Mouse (Mus musculus) megakaryocyte, adult 5-6 weeks (primary cell): ENCODE data around the gene Traf3ip2. TPM values are rescaled to one million over a fixed set of nuclear protein-coding genes. Genes with fewer than 3 reads are reported as not detected.

ENCODE experiments used
- ATAC-seq: 2 replicates; pipeline ENCODE4 v1.8.0; 2016; ENCODE audit warnings: mild to moderate bottlenecking, inconsistent platforms; ENCODE audit not compliant: poor library complexity, severe bottlenecking
- total RNA-seq, 2 experiments: library from RNA; stranded (forward) in 1 of 2; stranded (reverse) in 1 of 2; fragments of 153-499, 151-499 nt in 1 of 2; fragments of 221-1000, 200-1000 nt in 1 of 2; gene quantifications; 2 replicates each; pipeline versions ENCODE4 v1.2.3 to v1.2.4; 2015 to 2017

Gene Traf3ip2
- total RNA-seq, 2 experiments from 2014 or later: 2.9 to 8.8 TPM

DNA sequence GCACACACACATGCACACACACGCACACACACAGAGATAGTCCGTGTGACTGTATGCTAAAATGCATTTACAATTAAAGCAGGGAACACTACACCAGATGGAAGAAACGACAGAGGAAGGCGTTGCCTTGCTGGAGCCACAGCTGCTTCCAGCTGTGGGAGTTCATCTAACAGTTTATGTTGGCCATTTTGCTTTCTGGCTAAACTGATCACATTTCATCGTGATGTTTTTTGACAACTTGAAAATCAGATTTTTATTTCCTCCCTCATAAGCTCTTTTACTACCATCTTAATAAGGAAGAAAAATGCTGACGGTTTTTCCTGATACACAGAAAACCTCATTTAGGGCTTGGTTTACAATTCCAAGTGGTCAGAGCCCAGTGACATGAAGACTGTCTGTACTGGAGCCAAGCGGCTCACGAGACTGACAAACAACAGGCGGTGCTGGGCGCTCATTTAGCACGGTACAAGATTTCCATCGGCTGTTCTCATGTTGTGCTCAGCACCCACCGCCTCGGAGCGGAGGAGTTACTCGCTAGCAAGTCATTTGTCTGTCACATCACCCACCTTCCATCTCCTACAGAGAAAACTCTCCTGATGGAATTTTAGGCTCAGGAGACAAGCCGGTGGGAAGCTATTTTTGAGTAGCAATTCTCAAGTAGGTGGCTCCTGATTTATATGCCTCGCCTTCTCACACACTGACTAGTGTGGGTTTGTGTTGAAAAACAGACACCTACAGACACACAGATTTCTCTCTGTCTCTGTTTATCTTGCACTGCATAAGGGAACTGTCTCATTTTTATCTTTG, 17.2 kb downstream of the Traf3ip2 start:
- ATAC-seq: no peak

DNA sequence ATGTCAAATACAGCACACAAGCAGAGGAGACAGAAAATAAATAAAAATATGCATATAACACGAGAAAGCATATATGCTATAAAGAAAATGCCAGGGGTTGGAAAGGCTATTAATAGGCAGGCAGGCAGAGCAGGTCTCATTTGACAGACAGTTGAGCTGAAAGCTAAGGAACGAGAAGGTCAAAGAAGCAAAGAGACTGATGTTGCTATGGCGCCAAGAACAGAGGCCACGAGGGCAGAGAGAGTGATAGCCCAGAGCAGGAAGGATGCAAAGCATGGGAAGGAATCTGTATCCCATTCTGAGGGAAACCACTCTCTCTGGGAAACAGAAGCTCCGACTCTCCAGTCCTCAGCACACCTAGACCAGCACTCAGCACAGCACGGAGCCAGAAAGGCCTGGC, 18.1 kb downstream of the Traf3ip2 start:
- no peak for ATAC-seq

DNA sequence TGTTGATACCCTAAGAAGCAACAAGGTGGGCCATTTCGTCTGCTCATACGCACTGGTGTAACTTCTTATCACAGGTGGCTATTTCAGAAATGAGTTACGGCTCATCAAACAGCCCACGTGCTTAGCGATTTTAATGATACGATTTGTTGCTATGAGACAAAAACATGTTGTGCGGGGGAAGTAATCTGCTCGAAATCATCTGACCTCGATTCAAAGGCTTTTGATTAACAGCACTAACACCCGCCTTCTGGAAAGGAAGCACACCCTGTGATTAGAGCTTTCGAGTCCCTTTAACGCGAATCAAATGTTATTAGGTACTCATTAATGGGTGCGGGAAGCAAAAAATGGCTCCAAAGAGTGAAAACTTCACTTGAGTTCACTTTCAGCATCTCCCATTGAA, 18.9 kb downstream of the Traf3ip2 start:
- no peak for ATAC-seq

DNA sequence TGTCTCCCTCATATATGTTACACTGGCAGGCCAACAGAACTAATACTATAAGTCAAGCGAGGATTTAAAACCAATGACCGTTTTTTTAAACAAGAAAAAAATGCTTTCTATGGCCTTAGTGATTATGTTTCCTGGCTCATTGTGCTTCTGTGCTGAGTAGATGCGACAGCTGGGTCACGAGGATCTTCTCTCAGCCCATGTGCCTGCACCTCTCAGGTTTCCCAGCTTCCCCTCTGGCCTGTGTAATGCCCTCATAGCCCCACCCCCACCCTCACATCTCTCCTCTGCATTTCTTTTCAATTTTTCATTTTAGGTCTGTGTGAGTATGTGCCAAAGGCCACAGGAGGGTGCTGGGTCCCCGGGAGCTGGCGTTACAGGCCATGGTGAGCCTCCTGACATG, 20.6 kb downstream of the Traf3ip2 start:
- no peak for ATAC-seq

DNA sequence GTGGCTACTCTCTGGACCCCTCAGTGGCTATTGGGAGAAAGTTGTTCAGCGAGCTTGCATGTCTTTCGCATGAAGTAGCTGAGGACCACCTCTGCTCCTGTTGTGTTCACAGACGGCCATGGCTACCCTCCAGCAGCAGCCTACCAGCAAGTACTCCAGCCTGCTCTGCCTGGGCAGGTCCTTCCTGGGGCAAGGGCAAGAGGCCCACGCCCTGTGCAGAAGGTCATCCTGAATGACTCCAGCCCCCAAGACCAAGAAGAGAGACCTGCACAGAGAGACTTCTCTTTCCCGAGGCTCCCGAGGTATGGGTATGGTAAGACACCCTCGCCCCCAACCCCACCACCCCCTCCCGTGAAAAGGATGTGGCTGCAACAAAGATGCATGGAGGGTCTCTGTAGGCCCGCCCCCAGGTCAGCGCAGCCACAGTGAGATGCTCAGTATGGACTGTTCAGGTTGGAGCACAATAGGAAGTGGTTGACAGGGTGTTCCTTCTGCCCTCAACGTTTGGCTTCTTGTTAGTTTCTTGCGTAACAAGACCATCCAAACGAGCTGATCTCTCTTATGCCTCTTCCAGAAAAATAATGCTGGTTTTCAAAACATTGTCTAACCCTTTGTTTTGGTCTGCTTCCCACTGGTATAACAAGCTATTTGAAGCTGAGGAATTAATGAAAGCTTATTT, 21.8 kb downstream of the Traf3ip2 start:
- no peak for ATAC-seq

DNA sequence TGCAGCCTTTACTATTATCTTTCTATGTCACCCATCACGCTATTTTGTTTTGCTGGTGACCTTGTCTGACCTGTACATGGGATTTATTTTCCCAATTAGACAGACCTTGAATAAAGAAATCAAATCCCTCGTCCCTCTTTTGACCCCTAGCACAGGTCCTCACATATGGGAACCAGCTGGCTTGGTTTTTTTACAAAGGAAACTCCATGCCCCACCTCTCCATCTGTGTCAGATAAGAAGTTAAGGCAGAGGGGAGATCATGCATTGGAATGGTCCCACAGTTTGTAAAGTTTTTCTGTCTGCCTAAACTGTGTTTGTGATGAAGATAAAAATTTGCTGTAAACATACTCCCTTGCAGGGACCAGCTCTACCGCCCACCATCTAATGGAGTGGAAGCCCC, 26.1 kb downstream of the Traf3ip2 start:
- ATAC-seq: no peak

DNA sequence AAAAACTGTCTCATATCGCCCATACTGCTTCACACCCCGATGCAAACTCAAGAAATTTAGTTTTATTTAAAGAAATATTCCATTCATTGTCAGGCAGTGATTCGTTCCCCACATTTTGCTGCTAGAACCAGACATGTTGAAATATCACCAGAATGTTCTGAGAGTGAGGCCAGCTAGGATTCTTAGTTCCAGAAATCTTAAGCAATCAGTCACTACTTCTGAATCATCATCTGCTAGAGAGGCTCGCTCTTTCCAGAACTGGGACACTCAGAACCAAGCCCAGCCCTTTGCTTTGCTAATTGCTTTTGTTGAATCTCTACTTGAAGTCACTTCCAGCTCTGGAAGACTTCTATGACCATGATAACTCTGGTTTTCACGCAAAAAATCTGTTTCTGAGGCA, 27.0 kb downstream of the Traf3ip2 start:
- no peak for ATAC-seq

DNA sequence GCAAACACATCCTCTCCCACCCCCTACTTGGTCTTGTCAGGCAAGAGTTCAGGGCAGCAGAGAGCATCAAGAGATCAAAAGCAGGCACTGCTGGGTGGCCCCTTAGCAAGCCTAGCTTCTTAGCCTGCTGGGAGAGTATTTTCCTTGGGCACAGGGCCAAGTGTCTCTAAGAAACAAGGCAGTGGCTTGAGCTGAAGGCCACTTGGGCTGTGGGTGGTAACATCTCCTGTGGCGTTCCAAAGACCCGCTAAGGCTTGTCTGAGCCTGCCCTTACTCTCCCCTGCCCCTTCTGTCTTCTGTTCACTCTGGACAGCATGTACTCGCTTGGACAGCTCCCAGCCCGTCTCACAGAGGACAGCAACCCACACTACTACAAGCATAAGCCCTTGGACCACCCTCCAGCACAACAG, 28.1 kb downstream of the Traf3ip2 start:
- no peak for ATAC-seq

DNA sequence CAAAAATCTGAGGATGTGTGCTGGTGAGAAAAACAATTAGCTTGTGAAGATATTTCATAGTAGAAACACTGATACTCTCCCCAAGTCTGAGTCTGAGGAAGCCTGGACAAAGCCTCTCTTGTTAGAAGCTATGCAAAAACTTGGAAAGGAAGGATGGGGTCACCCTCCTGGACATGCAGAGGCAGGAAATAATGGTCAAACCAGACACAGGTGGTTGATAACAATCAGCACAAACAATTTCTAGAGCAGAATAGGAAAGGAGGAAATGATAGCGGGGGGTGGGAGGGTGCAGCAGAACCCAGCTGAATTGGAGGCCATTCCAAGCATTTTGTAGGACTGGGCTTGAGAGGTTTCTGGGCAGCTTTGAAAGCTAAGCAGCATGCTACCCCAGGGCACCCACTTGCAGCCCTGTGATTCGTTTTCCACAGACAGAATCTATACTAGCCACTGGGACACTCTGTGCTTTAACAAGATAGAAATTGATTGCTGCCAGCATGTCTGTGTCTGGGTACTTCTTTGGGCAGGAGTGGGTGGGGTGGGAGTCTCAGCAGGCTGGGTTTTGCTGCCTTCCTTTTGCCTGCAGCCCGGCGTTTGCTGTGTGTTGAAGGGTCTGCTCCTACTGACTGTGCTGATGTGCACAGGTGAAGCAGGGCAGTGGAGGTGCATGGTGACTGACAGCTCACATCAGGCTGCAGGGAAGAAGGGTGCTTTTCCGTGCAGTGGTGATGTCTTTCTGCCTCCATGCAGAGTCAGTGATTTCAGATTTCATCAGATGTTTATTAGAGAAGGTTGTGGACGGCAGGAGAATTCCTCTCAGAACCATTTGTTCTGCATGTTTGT, 33.3 kb downstream of the Traf3ip2 start:
- no peak for ATAC-seq

DNA sequence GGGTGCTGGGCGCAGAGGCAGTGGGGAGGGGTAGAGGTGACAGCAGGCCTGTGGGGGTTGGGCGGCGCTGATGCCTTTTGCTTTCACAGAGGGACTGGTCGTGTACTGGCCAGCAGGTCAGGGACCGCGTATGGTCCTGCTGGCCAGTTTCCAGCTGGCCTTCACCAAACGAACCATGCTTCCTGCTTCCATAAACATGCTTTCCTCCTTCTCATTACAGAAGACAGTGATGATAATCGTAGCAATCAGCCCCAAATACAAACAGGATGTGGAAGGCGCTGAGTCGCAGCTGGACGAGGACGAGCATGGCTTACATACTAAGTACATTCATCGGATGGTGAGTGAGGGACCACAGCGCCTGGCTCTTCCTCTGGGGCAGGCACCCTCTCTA, 33.9 kb downstream of the Traf3ip2 start:
- ATAC-seq: no peak

DNA sequence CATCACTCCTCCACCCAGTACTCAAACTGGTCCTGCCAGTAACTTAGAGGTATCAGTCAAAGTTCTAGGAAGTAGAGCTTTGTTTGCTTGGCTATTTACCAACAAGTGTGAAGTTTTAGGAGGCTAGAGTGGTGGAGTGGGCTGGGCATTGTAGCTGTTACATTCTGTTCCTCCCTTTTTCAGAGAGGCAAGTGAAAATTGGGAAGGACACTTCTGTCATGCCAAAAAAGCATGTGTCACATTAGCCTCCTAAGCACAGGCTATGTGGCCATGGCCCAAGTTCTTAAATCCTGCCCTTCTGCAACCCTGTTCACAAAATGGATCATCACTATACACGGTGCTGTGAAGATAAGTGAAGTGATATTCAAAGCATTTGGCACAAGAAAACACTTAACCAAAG, 34.4 kb downstream of the Traf3ip2 start:
- no peak for ATAC-seq

DNA sequence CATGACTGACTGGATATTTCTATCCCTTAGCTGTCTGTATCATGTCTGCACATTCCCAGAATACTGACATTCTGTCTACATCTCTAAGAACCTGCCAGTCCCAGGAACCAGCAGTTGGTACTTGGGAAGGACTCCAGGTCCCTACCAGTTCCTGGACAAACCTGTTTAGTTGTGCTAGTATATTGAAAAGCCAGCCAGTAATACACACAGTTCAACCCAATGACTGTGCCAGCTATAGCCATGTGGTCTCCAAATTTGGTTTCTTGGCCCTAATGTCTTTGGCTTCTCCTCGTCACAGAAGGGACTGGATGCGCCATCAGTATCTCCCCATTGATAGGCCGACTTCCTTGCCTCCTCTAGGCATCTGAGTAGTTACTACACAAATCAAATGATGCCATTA, 35.5 kb downstream of the Traf3ip2 start:
- ATAC-seq: no peak

DNA sequence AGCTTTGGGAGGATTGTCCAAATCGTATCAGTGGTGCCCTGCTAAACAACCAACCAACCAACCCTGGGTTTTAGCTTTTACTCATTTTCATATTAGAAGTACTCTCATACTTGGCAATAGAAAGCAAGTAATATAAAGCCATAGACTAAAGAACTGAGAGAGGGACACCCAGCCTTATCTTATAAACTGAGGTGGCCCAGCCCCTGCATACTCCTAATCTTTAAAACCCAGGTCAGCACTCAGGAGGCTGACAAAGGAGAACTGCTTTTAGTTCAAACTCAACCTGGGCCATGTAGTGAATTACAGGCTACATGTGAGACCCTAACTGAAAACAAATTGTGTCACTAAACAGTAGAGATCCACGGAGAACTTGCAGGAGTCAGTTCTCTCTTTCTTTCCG, 36.8 kb downstream of the Traf3ip2 start:
- ATAC-seq: no peak

DNA sequence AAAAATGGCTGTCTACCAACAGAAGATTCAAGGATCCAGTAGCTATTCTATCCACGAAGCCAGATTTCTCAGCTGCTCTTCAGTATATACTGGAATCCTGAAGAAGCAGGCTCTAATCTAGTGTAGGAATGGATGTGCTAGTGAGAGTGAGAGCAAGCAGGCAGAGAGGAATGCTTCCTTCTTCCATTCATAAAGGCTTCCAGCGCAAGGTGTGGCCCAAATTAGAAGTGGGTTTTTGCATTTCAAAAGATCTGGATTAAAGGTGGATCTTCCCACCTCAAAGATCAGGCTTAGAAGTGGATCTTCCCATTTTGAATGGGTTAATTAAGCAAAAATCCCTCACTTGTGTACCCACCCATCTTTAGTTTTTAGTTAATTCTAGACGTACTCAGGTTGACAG, 37.6 kb downstream of the Traf3ip2 start:
- ATAC-seq: no peak

DNA sequence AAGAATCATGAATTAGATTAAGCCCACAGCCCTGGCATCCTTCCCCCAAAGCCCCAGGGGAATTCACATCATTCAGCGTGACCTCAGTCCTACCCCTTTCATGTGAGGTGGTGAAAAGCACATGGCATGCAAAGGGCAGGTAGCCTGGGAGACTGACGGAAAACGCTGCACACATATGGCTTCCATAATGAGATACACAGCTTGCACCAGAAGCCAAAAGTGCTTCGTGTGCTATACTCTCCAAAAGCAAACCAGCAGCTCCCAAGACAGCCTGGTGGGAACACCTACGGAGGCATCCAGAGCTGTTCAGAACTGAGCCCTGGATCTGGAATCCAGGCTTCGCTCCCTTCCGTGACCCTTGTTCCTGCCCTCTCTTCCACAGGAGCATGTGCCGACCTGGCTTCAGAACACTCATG, 41.3 kb downstream of the Traf3ip2 start:
- no peak for ATAC-seq

DNA sequence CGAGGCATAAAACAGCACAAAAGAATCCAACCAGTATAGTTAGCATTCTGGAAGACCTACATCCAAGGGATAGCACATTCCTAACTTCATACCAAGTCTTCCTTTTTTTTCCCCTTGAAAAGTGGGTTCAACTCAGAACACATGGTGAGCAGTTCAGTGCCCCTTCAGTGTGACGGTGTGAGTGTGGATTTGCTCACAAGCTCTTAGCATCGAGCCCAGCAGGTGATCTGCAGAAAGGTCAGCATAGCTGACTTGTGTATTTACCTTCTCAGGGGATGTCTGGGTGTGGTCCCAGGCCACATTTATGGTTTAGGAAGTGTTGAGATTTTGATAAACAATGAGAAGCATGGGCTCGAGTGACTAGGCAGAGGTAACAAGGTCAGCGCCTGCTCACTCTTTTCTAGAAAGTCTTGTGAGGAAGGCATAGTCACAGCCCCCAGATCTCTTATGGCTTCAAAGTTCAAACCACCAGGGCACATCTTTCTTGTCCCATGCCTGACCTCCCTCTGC, 46.2 kb downstream of the Traf3ip2 start:
- ATAC-seq: no peak

DNA sequence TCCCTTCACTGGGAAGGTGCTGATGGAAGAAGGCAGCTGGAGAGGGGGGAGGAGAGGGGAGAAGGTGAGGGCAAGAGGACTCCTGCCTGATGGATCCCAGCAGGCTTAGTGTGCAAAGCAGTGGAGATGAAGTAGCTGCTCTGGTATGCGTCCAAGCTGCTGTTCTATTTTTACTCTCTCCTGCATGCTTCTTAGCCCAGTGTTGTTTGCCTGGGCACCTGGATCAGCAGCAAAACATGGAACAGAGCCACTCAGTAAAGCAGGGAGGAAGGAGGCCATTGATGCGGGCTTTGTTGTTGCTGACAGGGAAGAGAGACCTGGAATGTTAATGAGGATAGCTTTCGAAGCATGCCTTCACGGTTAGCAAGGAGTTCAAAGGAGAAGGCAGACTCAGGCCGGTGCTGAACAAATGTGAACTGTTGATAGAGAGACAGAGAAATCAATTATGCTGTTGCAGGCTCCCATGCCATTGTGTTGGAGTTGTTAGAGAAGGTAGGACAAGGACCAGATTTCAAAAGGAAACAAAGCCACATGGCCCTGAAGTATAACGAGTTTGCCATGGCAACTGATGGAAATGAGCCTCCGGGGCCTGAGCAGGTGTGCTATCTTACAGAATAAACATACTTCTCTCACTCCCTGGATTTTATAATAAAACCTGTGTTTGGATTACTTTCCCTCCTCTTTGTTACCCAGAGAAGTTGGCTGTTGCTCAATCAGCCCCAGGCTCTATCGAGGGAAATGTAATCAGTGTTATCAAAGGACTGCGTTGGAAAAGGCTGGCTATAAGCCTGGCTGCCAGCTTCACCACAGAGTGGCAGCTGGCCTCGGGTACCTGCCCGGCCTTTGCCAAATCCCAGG, 46.9 kb downstream of the Traf3ip2 start:
- no peak for ATAC-seq

DNA sequence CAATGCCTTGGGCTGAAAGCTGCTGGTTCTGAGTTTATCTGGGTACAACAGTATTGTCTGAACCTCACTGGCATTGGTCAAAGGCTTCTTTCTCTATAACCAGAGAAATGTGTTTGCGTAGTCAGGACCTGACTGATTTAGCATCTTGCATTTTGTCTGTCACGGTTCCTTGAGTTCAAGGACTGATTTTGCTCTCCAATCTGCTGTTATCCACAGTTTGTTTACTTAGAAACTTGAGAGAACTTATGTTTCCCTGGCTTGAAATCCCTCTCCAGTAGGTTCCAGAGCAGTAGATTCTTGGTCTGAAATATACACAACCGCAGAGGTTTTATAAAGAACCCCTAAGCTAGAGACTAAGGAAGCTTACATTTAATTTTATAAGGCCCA, 47.5 kb downstream of the Traf3ip2 start:
- no peak for ATAC-seq

DNA sequence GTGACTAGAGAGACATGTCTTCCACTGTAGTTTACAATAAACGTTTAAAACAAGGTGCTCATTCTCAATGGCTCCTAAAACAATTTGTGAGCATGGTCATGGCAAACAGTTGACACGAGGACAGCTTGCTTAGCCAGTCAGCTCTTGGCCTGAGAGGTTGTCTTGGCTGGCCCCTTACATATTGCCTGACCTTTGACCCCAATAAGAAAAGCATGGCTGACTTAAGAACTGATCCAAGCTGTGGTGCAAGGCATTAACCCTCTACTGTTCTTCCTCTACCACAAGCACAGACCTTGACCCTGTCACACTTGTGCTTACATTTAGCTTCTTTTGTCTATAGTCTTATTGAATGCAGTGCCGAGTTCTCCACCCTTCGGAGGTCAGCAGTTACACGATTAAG, 48.0 kb downstream of the Traf3ip2 start:
- no peak for ATAC-seq

DNA sequence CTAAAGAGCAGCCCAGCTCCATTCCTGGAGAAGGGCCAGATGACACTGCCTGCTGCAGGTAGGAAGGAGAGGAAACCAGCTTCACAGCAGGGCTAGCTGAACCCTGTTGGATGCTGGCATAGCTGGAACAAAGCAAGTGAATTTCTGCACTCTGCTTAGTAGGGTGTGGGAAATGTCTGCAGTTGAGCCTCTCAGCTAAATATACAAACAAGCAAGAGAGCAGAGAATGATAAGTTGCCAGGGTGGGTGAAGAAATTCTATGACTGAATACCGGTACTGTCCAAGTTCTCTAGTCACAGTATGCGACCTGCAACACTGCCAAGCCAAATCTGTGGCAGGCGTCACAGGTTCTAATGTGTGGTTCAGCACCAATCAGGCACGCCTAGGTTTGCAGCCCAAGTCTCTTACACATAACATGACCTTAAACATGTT, 52.4 kb downstream of the Traf3ip2 start:
- ATAC-seq: no peak
